ENCODE assay signal across 8 mouse cellular contexts in the genomic region with DNA sequence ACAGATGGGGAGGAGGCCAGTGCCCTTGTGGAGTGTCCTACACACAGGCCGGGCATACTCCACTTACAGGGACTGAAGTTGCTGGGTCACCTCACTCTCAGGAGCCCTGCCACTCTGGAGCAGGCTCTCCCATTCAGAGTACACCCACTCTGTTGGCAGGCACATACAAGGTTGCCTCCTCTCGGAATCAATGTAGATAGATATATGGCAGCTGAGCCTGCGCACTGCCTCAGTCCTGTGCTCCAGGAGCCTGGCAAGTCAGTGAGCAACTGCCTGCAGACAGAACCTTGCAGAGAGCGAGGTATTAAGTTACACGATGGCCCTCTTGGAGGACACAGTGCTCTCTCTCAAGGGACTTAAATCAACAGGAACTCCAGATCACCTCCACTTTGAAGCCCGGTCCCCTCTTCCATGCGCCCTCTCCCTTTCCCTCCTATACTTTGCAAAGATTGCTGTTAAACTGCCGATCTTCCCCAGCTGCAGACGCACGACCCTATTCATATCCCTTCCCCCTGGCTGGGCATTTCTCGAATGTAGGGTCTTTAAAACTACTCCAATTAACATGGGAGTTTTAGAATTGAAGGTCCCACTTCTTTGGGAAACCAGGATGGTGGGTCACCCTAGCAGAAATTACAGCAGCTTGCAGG. TPM values are rescaled to one million over a fixed set of nuclear protein-coding genes. Genes with fewer than 3 reads are reported as not detected.
DNase-seq lines count a peak whose midpoint lies in the region; ATAC-seq and TF ChIP-seq lines count a peak whose summit lies in the region.

No protein-coding gene starts in this region.

- H3K4me2 ChIP-seq in heart, embryonic 15.5 days: peak overlapping the region; percentile 78
- peak overlapping the region; percentile 90 for H3K4me2 ChIP-seq in intestine, postnatal 0 days (replicated peaks; ENCODE audit: low read depth)
- H3K4me2 ChIP-seq in neural tube, embryonic 14.5 days (ENCODE audit: low read depth, low read length): peak overlapping the region; percentile 84

- H3K27me3 ChIP-seq in heart, embryonic 15.5 days: peaks cover 51% of the 10 kb centered on the region
- H3K27me3 ChIP-seq in E14TG2a.4 (ENCODE audit: insufficient read depth, low read length): peaks cover 54% of the 10 kb centered on the region
- peaks cover 46% of the 10 kb centered on the region for H3K27me3 ChIP-seq in intestine, postnatal 0 days (replicated peaks; ENCODE audit: control insufficient read depth, insufficient read depth, low read length)
- peaks cover 8% of the 10 kb centered on the region; the same call in 1 of the 2 replicates for H3K27me3 ChIP-seq in neural tube, embryonic 14.5 days (ENCODE audit: control insufficient read depth, insufficient read depth, low read length)

- H3K9me3 ChIP-seq in heart, embryonic 15.5 days (replicated peaks): no peaks in the 10 kb centered on the region
- H3K9me3 ChIP-seq in E14TG2a.4 (ENCODE audit: low read length): no peaks in the 10 kb centered on the region
- H3K9me3 ChIP-seq in intestine, postnatal 0 days (ENCODE audit: control insufficient read depth): no peaks in the 10 kb centered on the region
- H3K9me3 ChIP-seq in neural tube, embryonic 14.5 days (ENCODE audit: control insufficient read depth, low read length): no peaks in the 10 kb centered on the region

- no peak for TF ChIP-seq CTCF in E14TG2a.4 (conservative IDR thresholded peaks at IDR 0.05; ENCODE audit: low read length)
- TF ChIP-seq CTCF in intestine, postnatal 0 days (IDR thresholded peaks at IDR 0.05; ENCODE audit: low read depth): no peak

- no peak for ATAC-seq in heart, embryonic 15.5 days (replicated peaks; ENCODE audit: insufficient number of reproducible peaks, insufficient read depth, low FRiP score, low read depth)
- no peak for ATAC-seq in intestine, postnatal 0 days
- ATAC-seq in neural tube, embryonic 14.5 days (ENCODE audit: low read depth): peak; percentile 0; the same call in 1 of the 2 replicates

- peaks cover 6% of the 10 kb centered on the region; the same call in 1 of the 2 replicates for H3K36me3 ChIP-seq in heart, embryonic 15.5 days
- peaks cover 22% of the 10 kb centered on the region for H3K36me3 ChIP-seq in E14TG2a.4 (ENCODE audit: insufficient read depth, low read length)
- H3K36me3 ChIP-seq in intestine, postnatal 0 days (ENCODE audit: control insufficient read depth, insufficient read depth): no peaks in the 10 kb centered on the region; the same call in 1 of the 2 replicates
- no peaks in the 10 kb centered on the region for H3K36me3 ChIP-seq in neural tube, embryonic 14.5 days (ENCODE audit: control insufficient read depth, insufficient read depth, low read length)

- 37% methylated on average over 11 of the region's 11 CpGs for WGBS in heart, embryonic 15.5 days
- 53% methylated on average over 11 of the region's 11 CpGs for WGBS in intestine, postnatal 0 days
- WGBS in neural tube, embryonic 14.5 days: 6% methylated on average over 11 of the region's 11 CpGs

- peak overlapping the region; percentile 91 for H3K4me3 ChIP-seq in heart, embryonic 15.5 days
- H3K4me3 ChIP-seq in E14TG2a.4 (replicated peaks; ENCODE audit: low read length): peak overlapping the region; percentile 91
- H3K4me3 ChIP-seq in intestine, postnatal 0 days (ENCODE audit: low read depth, low read length): peak overlapping the region; percentile 64
- peak overlapping the region; percentile 73 for H3K4me3 ChIP-seq in neural tube, embryonic 14.5 days (ENCODE audit: low read depth, low read length)

- intact Hi-C loops in heart, postnatal 36 days (cut with DNase I): loop anchor here (2.0 to 10.0 kb wide), 4 partner anchors 19 to 291 kb away; a partner anchor contains a TSS

- DNase-seq in heart, postnatal 36 days: no peak
- peak; percentile 55 for DNase-seq in embryo, embryonic 11 days
- DNase-seq in c-Kit-positive CD71-positive TER-119-positive erythroid progenitor cells, embryonic 14.5 days (ENCODE audit: low spot score): no peak
- no peak for DNase-seq in spleen, adult 12 weeks (ENCODE audit: low spot score)

- H3K4me1 ChIP-seq in heart, embryonic 15.5 days (replicated peaks): peaks cover 66% of the 10 kb centered on the region
- H3K4me1 ChIP-seq in E14TG2a.4 (replicated peaks; ENCODE audit: low read depth, low read length): peaks cover 65% of the 10 kb centered on the region
- peaks cover 13% of the 10 kb centered on the region for H3K4me1 ChIP-seq in intestine, postnatal 0 days (replicated peaks; ENCODE audit: control insufficient read depth, insufficient read depth, low read length)
- peaks cover 50% of the 10 kb centered on the region for H3K4me1 ChIP-seq in neural tube, embryonic 14.5 days (ENCODE audit: control insufficient read depth, insufficient read depth, low read length)

- H3K9ac ChIP-seq in heart, embryonic 15.5 days: peak overlapping the region; percentile 87; the same call in 1 of the 2 replicates
- no peak overlapping the region for H3K9ac ChIP-seq in intestine, postnatal 0 days (ENCODE audit: low read depth, low read length)
- H3K9ac ChIP-seq in neural tube, embryonic 14.5 days (replicated peaks; ENCODE audit: low read depth, low read length): peak overlapping the region; percentile 76

- H3K27ac ChIP-seq in heart, embryonic 15.5 days: no peak overlapping the region
- H3K27ac ChIP-seq in intestine, postnatal 0 days (ENCODE audit: low read depth, low read length): no peak overlapping the region
- H3K27ac ChIP-seq in neural tube, embryonic 14.5 days (ENCODE audit: low read depth, low read length): peak overlapping the region; percentile 95

RNA-seq across cellular contexts. Expression of a gene that starts 0.6 kb away (rescaled TPM):
- polyA plus RNA-seq in heart, embryonic 15.5 days (2015; fragmentation: Nextera tagmentation; extraction: Ambion mirVana): 36.6 and 44.5 TPM in 2 replicates
- 10 to 100 TPM; 40.9 to 42.8 TPM for total RNA-seq in heart, postnatal 36 days (2021)
- 10.9 and 11.5 TPM in 2 replicates for polyA plus RNA-seq in intestine, postnatal 0 days (2015; fragmentation: Nextera tagmentation; extraction: Ambion mirVana)
- 36.1 and 37.3 TPM in 2 replicates for polyA plus RNA-seq in neural tube, embryonic 14.5 days (2014; fragmentation: Nextera tagmentation; extraction: Ambion mirVana)

RNA-seq across cellular contexts. Expression of a gene that starts 2.6 kb away (rescaled TPM):
- polyA plus RNA-seq in heart, embryonic 15.5 days (2015; fragmentation: Nextera tagmentation; extraction: Ambion mirVana): 0.49 and 0.77 TPM in 2 replicates
- not detected for total RNA-seq in heart, postnatal 36 days (2021)
- polyA plus RNA-seq in intestine, postnatal 0 days (2015; fragmentation: Nextera tagmentation; extraction: Ambion mirVana): 0.20 and 0.29 TPM in 2 replicates
- 40.9 and 60.1 TPM in 2 replicates for polyA plus RNA-seq in neural tube, embryonic 14.5 days (2014; fragmentation: Nextera tagmentation; extraction: Ambion mirVana)

RNA-seq across cellular contexts. Expression of a gene that starts 35.0 kb away (rescaled TPM):
- polyA plus RNA-seq in heart, embryonic 15.5 days (2015; fragmentation: Nextera tagmentation; extraction: Ambion mirVana): 0.57 and 1.2 TPM in 2 replicates
- total RNA-seq in heart, postnatal 36 days (2021): 1 to 10 TPM; 5.1 to 6.0 TPM
- polyA plus RNA-seq in intestine, postnatal 0 days (2015; fragmentation: Nextera tagmentation; extraction: Ambion mirVana): 1.9 and 2.9 TPM in 2 replicates
- polyA plus RNA-seq in neural tube, embryonic 14.5 days (2014; fragmentation: Nextera tagmentation; extraction: Ambion mirVana): not detected in 2 replicates

Comparison
In these comparisons a context has a peak if more than half of its experiments do, and no peak if none do; other contexts are left out.
1. RNA of a gene that starts 2.6 kb away (polyA plus RNA-seq): 40.9 to 60.1 TPM in neural tube, embryonic 14.5 days; 0.49 to 0.77 TPM in heart, embryonic 15.5 days and 0.20 to 0.29 TPM in intestine, postnatal 0 days; every median in the first group is over 10 times any median in the second.
2. Peak in every context shown above with its lines, with median percentiles within 50 percentile points of each other: H3K4me2 ChIP-seq and H3K4me3 ChIP-seq.